Mouse (Mus musculus) CH12.LX (cell line): ENCODE results near the gene Pcbd2. TPM values are rescaled to one million over a fixed set of nuclear protein-coding genes. Genes with fewer than 3 reads are reported as not detected.

Experiments
- DNase-seq: peaks from one replicate; pipeline ENCODE4 v3.0.0-alpha.2; 2013; ENCODE audit errors: extremely low read depth
- H3K27ac ChIP-seq: 2 replicates; pipeline ENCODE4 v1.5.1; 2012; ENCODE audit warnings: low read depth, mild to moderate bottlenecking, control low read depth, moderate library complexity; ENCODE audit not compliant: insufficient read depth
- H3K27me3 ChIP-seq: replicated peaks from 2 replicates; pipeline ENCODE3; 2012; ENCODE audit warnings: inconsistent platforms
- H3K36me3 ChIP-seq, 2 experiments: replicated peaks in 1 of 2; 2 replicates each; pipeline versions ENCODE3 to v1.6.1; 2012; ENCODE audit warnings: inconsistent platforms in 1 of 2, low read length in 1 of 2, mild to moderate bottlenecking in 1 of 2, mixed read lengths in 1 of 2, moderate library complexity in 1 of 2; ENCODE audit not compliant: control insufficient read depth in 1 of 2, insufficient read depth in 1 of 2
- H3K4me1 ChIP-seq, 2 experiments: 2 replicates each; pipeline ENCODE4 v1.6.1; 2012; ENCODE audit warnings: inconsistent platforms in 1 of 2, moderate library complexity in 1 of 2; ENCODE audit not compliant: insufficient read depth in 2 of 2, control insufficient read depth in 1 of 2
- H3K4me2 ChIP-seq: 2 replicates; pipeline ENCODE4 v1.6.1; 2012; ENCODE audit warnings: low read depth, mild to moderate bottlenecking, control low read depth; ENCODE audit not compliant: poor library complexity, insufficient read depth, severe bottlenecking
- H3K4me3 ChIP-seq, 3 experiments: fragments of 150-350 bp in 1 of 3; sonication (generic) in 1 of 3; replicated peaks in 1 of 3; 2 replicates each; pipeline versions ENCODE3 to v1.5.1; 2011 to 2012; ENCODE audit warnings: low read depth in 2 of 3, low read length in 2 of 3, mild to moderate bottlenecking in 2 of 3, moderate library complexity in 2 of 3, control low read depth in 1 of 3, improper control_type of control experiment in 1 of 3, inconsistent platforms in 1 of 3, mixed read lengths in 1 of 3; ENCODE audit not compliant: poor library complexity in 1 of 3
- H3K79me2 ChIP-seq: replicated peaks from 2 replicates; pipeline ENCODE4 v1.6.1; 2012; ENCODE audit warnings: mild to moderate bottlenecking, moderate library complexity; ENCODE audit not compliant: control insufficient read depth, poor library complexity, insufficient read depth, severe bottlenecking; ENCODE audit errors: extremely low read depth
- H3K9ac ChIP-seq: 2 replicates; pipeline ENCODE4 v1.6.1; 2012; ENCODE audit warnings: low read depth, mild to moderate bottlenecking, control low read depth, moderate library complexity; ENCODE audit not compliant: insufficient read depth
- H3K9me3 ChIP-seq: replicated peaks from 2 replicates; pipeline ENCODE3; 2012; ENCODE audit warnings: low read length, inconsistent platforms, mixed read lengths
- BHLHE40 ChIP-seq: IDR thresholded peaks from 2 replicates; pipeline ENCODE4 v1.6.1; 2011; ENCODE audit warnings: mild to moderate bottlenecking, low read depth, low read length, improper control_type of control experiment
- CTCF ChIP-seq, 2 experiments: IDR thresholded peaks in 1 of 2; conservative IDR thresholded peaks in 1 of 2; 2 replicates each; pipeline ENCODE4 v1.5.1; 2011 to 2012; ENCODE audit warnings: low read depth in 2 of 2, low read length in 2 of 2, improper control_type of control experiment in 1 of 2, inconsistent platforms in 1 of 2, mild to moderate bottlenecking in 1 of 2, moderate library complexity in 1 of 2
- GABPA ChIP-seq: IDR thresholded peaks from 2 replicates; pipeline ENCODE4 v1.6.1; 2012; ENCODE audit warnings: low read depth, low read length, improper control_type of control experiment, inconsistent platforms; ENCODE audit not compliant: insufficient replicate concordance
- JUN ChIP-seq: IDR thresholded peaks from 2 replicates; pipeline ENCODE4 v1.6.1; 2011; ENCODE audit warnings: low read depth, mild to moderate bottlenecking, low read length, improper control_type of control experiment, moderate library complexity; ENCODE audit not compliant: insufficient read depth
- JUND ChIP-seq: conservative IDR thresholded peaks from 2 replicates; pipeline ENCODE4 v1.6.1; 2011; ENCODE audit warnings: low read depth, low read length, improper control_type of control experiment
- MAFK ChIP-seq: IDR thresholded peaks from 2 replicates; pipeline ENCODE4 v1.6.1; 2011; ENCODE audit warnings: low read length, improper control_type of control experiment; ENCODE audit not compliant: insufficient replicate concordance
- MAZ ChIP-seq: IDR thresholded peaks from 2 replicates; pipeline ENCODE4 v1.6.1; 2012; ENCODE audit warnings: low read depth, mild to moderate bottlenecking, inconsistent platforms, low read length, improper control_type of control experiment, moderate library complexity
- MEF2A ChIP-seq: IDR thresholded peaks from 2 replicates; pipeline ENCODE4 v1.6.1; 2014; ENCODE audit warnings: low read depth, mild to moderate bottlenecking, inconsistent platforms, low read length, improper control_type of control experiment, borderline replicate concordance
- MXI1 ChIP-seq: IDR thresholded peaks from 2 replicates; pipeline ENCODE4 v1.6.1; 2011; ENCODE audit warnings: mild to moderate bottlenecking, low read depth, low read length, improper control_type of control experiment
- NELFE ChIP-seq: IDR thresholded peaks from 2 replicates; pipeline ENCODE4 v1.6.1; 2011; ENCODE audit warnings: low read depth, low read length, improper control_type of control experiment
- POLR2A ChIP-seq: IDR thresholded peaks from 2 replicates; pipeline ENCODE4 v1.6.1; 2011; ENCODE audit warnings: low read depth, mild to moderate bottlenecking, improper control_type of control experiment, low read length
- POLR2AphosphoS2 ChIP-seq: IDR thresholded peaks from 2 replicates; pipeline ENCODE4 v1.6.1; 2011; ENCODE audit warnings: low read depth, low read length, improper control_type of control experiment
- RAD21 ChIP-seq: IDR thresholded peaks from 2 replicates; pipeline ENCODE4 v1.6.1; 2011; ENCODE audit warnings: low read depth, mild to moderate bottlenecking, low read length, improper control_type of control experiment, moderate library complexity
- SIN3A ChIP-seq: IDR thresholded peaks from 2 replicates; pipeline ENCODE4 v1.6.1; 2012; ENCODE audit warnings: low read length, improper control_type of control experiment, inconsistent platforms
- SMC3 ChIP-seq: IDR thresholded peaks from 2 replicates; pipeline ENCODE4 v1.6.1; 2011; ENCODE audit warnings: low read depth, low read length, improper control_type of control experiment
- TCF12 ChIP-seq: IDR thresholded peaks from 2 replicates; pipeline ENCODE4 v1.6.1; 2014; ENCODE audit warnings: low read depth, mild to moderate bottlenecking, inconsistent platforms, low read length, improper control_type of control experiment
- UBTF ChIP-seq: IDR thresholded peaks from 2 replicates; pipeline ENCODE4 v1.6.1; 2012; ENCODE audit warnings: low read depth, mild to moderate bottlenecking, inconsistent platforms, low read length, improper control_type of control experiment, moderate library complexity
- dilution Hi-C: fragments of 300-500 bp; cut with MboI; formaldehyde crosslinking; loops from 2 replicates; pipeline ENCODE4 v1.14.3; 2020; ENCODE audit warnings: low sequenced_read_pairs; ENCODE audit not compliant: extremely low pct_unique_long_range_greater_than_20kb, extremely low pct_ligation_motif_present
- in situ Hi-C: fragments of 300-500 bp; cut with MboI; formaldehyde crosslinking; loops from 3 replicates; pipeline ENCODE4 v1.14.3; 2019; ENCODE audit warnings: low sequenced_read_pairs, low pct_ligation_motif_present, low pct_unique_long_range_greater_than_20kb, mixed read lengths
- polyA plus RNA-seq: library from polyadenylated mRNA; unstranded; fragments of >175 nt; gene quantifications from 2 replicates; pipeline ENCODE4 v1.2.1, GENCODE M21; 2012; ENCODE audit warnings: low read depth; ENCODE audit not compliant: insufficient read length
- total RNA-seq, 2 experiments: library from RNA; depleted of rRNA; stranded (reverse); fragments of 300-350 nt in 1 of 2; fragments of >200 nt in 1 of 2; gene quantifications; 2 replicates each; pipeline ENCODE4 v1.2.3; 2012 to 2014

The Pcbd2 gene
- total and polyA plus RNA-seq, 3 experiments, result 20.6 to 44.9 (median 32.1) TPM

DNA sequence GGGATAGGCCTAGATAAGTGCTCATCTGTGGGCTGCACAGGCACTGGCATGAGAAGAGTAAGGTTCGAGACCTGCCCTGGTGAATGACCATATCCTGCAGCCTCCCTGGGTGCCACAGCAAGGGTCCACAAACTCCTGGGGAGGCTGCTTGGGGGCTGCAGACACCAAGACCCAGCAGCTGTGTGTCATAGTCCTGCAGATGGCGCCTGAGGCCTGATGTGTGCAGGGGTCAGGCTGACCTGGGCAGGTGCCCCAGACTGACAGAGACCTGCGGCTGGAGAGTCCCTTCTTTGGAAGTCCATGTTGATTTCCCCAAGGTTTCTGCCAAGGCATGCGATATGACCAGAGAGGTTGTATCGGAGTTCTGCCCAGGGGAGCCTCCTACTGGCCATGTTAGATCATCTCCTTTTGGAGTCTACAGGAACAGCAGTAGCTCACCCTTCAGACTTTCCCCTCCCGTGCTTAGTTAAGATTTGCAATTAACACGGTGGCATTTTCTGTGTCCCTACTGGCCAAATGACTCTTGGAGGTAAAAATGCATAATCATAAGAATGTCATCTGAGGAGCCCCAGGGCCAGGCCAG lies 82.0 kb downstream of the Pcbd2 start:
- H3K4me2 ChIP-seq, result no peak overlapping the region
- dilution Hi-C loops, result no loop called here
- TF ChIP-seq CTCF (conservative IDR thresholded peaks at IDR 0.05 in 1 of 2, IDR thresholded peaks at IDR 0.05 in 1 of 2; ENCODE audit: low read depth in 2 of 2, low read length in 2 of 2), result peak in 1 of 2 experiments; percentile 49; a peak in 2 of 4 replicates
- TF ChIP-seq BHLHE40, result no peak
- TF ChIP-seq JUN, result no peak
- TF ChIP-seq RAD21, result peak; percentile 29; the same call in 1 of the 2 replicates
- no peak for TF ChIP-seq TCF12
- TF ChIP-seq SMC3, result peak; percentile 37

DNA sequence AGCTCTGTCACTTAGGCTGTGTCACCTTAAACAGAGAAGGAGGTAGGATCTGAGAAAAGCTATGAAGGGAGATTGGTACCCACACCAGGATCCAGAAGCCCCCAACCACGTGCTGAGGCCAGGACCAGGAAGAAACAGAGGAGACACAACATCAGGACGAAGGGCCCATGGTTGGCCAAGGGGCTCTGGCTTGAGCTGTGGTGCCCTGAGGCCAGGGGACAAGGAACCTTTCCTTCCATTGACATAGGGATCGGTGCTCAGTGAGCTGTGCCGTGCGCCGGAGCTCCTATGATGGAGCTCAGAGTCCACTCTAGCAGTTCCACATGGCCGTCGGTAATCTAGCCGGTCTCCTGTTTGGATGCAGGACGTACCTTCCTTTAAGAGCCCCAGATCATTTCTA lies 82.5 kb downstream of the Pcbd2 start:
- H3K27ac ChIP-seq, result no peak overlapping the region
- H3K79me2 ChIP-seq, result no peaks in the 10 kb centered on the region
- no peak overlapping the region for H3K4me2 ChIP-seq
- no peaks in the 10 kb centered on the region for H3K36me3 ChIP-seq
- DNase-seq, result no peak
- no peaks in the 10 kb centered on the region for H3K27me3 ChIP-seq
- in situ Hi-C loops (no loop called here), dilution Hi-C loops (no loop called here)
- no peak overlapping the region for H3K4me3 ChIP-seq
- H3K9me3 ChIP-seq, result no peaks in the 10 kb centered on the region
- H3K9ac ChIP-seq, result no peak overlapping the region
- TF ChIP-seq MAZ (no peak), MAFK (no peak), NELFE (no peak), POLR2AphosphoS2 (no peak), GABPA (no peak), MXI1 (no peak), POLR2A (no peak), MEF2A (no peak), JUND (no peak), UBTF (no peak), BHLHE40 (no peak), SIN3A (no peak)
- peaks cover 0 to 13% of the 10 kb centered on the region in 2 experiments; a peak in 2 of 4 replicates for H3K4me1 ChIP-seq

More for the DNA sequence above, 82.0 kb downstream of the Pcbd2 start:
- no peaks in the 10 kb centered on the region for H3K79me2 ChIP-seq
- peaks cover 0 to 13% of the 10 kb centered on the region in 2 experiments; a peak in 2 of 4 replicates for H3K4me1 ChIP-seq
- no peaks in the 10 kb centered on the region for H3K36me3 ChIP-seq
- no peak overlapping the region for H3K27ac ChIP-seq
- H3K9me3 ChIP-seq, result no peaks in the 10 kb centered on the region
- in situ Hi-C loops, result no loop called here
- no peaks in the 10 kb centered on the region for H3K27me3 ChIP-seq
- no peak overlapping the region for H3K4me3 ChIP-seq
- peak; percentile 6 for DNase-seq
- H3K9ac ChIP-seq, result no peak overlapping the region
